Comparison of ENCODE assay signal across 17 mouse cellular contexts in the genomic region with DNA sequence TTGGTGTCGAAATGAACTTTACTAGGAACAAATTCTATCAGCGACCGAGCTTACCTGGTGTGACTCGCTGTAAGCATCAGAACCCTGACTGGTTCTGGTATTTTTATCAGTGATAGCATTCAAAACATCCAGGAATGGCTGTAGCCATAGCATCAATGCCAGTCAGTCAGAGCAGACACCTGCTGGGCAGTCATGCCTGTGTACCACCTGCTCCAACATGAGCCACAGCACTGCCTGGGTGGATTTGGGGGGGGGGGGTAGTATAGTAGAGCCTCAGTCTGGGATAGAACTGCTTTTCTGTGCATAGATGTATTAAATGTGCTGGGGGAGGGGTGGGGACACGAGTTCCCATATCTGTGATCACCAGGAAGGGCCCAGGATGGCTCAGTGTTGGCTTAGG.
DNase-seq lines count a peak whose midpoint lies in the region; TF ChIP-seq lines count a peak whose summit lies in the region.
"Had no signal": no experiment of that assay in that cellular context is flagged by ENCODE, and none has a peak within 500 bp of the region (broad histone marks: within the 10 kb centered on the region; RNA-seq: fewer than 3 reads in every experiment).

No protein-coding gene starts in this region.

- no peak for TF ChIP-seq POLR2A in cerebellum, adult 2 months (IDR thresholded peaks at IDR 0.05; ENCODE audit: borderline replicate concordance, insufficient read depth, low read length)

- peak; percentile 29 to 52 for DNase-seq in cerebellum, adult 2 months
- no peak for DNase-seq in cerebellum, adult 11 months
- DNase-seq in cerebellum, postnatal 10 days = peak; percentile 55 to 71
- no peak for DNase-seq in cerebellum, adult 11-12 months
- DNase-seq in brain, adult 2 months (ENCODE audit: low read depth, low spot score) = peak; percentile 69
- DNase-seq: adrenal gland, adult 8-10 months; adrenal gland, postnatal 14 days; adrenal gland, postnatal 36 days; B cell, adult 2 months; cerebellum, adult 8-10 months; embryo, embryonic 11 days had no signal

- H3K4me1 ChIP-seq in cerebellum, adult 2 months (ENCODE audit: control insufficient read depth, insufficient read depth, low read length) = peaks cover 7% of the 10 kb centered on the region
- H3K4me1 ChIP-seq: embryonic facial prominence, embryonic 13.5 days; embryonic facial prominence, embryonic 15.5 days; forebrain, embryonic 10.5 days; forebrain, embryonic 12.5 days had no signal

- no peak overlapping the region for H3K4me3 ChIP-seq in cerebellum, adult 2 months (replicated peaks; ENCODE audit: insufficient read depth, low read depth, low read length)
- H3K4me3 ChIP-seq: embryonic facial prominence, embryonic 13.5 days; embryonic facial prominence, embryonic 15.5 days; erythroblast, embryonic 14.5 days; forebrain, embryonic 10.5 days; forebrain, embryonic 12.5 days had no signal

- H3K27ac ChIP-seq in cerebellum, adult 2 months (ENCODE audit: insufficient read depth, low read length) = peak overlapping the region; percentile 2; the same call in 1 of the 2 replicates
- H3K27ac ChIP-seq: embryonic facial prominence, embryonic 13.5 days; embryonic facial prominence, embryonic 15.5 days; forebrain, embryonic 10.5 days; forebrain, embryonic 12.5 days had no signal

- WGBS in cerebellum, adult 2 months = 29% methylated on average over 5 of the region's 5 CpGs

- no peaks in the 10 kb centered on the region for H3K27me3 ChIP-seq in cerebellum, adult 2 months (ENCODE audit: control insufficient read depth, insufficient read depth, low read length)
- H3K27me3 ChIP-seq: embryonic facial prominence, embryonic 13.5 days; embryonic facial prominence, embryonic 15.5 days; forebrain, embryonic 12.5 days; Patski had no signal

- TF ChIP-seq CTCF in cerebellum, adult 2 months (IDR thresholded peaks at IDR 0.05; ENCODE audit: borderline replicate concordance, insufficient read depth, low read depth, low read length) = no peak

Comparison
In these comparisons a context has a peak if more than half of its experiments do, and no peak if none do; other contexts are left out.
1. DNase-seq: peak in cerebellum, adult 2 months (2 of 2), cerebellum, postnatal 10 days (2 of 2) and brain, adult 2 months (single experiment); none in cerebellum, adult 11 months (single experiment) and cerebellum, adult 11-12 months (single experiment).